Mouse (Mus musculus) megakaryocyte progenitor cell, adult 5-6 weeks (primary cell): ENCODE data around the gene Sumo1. TPM values are rescaled to one million over a fixed set of nuclear protein-coding genes. Genes with fewer than 3 reads are reported as not detected.
A peak's percentile ranks its signal among the peaks of the same experiment; 100 is the strongest.
"Not testable (repeated sequence)": the region's sequence is repeated elsewhere in the genome, so short reads cannot be mapped to it uniquely, and the experiment has no call there.

Experiments used
- ATAC-seq: replicated peaks from 2 replicates; pipeline ENCODE4 v1.8.0; 2016; ENCODE audit warnings: mild to moderate bottlenecking, moderate TSS enrichment, inconsistent platforms; ENCODE audit not compliant: poor library complexity
- total RNA-seq, 2 experiments: library from RNA; stranded (forward) in 1 of 2; stranded (reverse) in 1 of 2; fragments of 157-497, 149-512 nt in 1 of 2; fragments of 200-1000 nt in 1 of 2; gene quantifications; 2 replicates each; pipeline versions ENCODE4 v1.2.3 to v1.2.4; 2015 to 2017

Gene Sumo1
- total RNA-seq, 2 experiments from 2014 or later, result 171 to 253 TPM

DNA sequence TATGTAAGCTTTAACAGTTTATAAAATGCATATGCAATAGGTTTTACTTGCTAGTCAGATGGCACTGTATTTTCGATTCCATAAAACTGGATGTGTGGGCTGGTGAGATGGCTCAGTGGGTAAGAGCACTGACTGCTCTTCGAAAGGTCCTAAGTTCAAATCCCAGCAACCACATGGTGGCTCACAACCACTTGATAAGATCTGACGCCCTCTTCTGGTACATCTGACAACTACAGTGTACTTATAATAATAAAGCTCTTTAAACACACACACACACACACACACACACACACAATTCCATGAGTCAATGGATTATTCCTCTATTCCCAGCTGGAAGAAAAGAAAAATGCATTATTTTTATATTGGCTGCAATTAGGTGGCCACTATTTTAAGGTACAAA, 32.3 kb downstream of the Sumo1 start:
- no peak for ATAC-seq

DNA sequence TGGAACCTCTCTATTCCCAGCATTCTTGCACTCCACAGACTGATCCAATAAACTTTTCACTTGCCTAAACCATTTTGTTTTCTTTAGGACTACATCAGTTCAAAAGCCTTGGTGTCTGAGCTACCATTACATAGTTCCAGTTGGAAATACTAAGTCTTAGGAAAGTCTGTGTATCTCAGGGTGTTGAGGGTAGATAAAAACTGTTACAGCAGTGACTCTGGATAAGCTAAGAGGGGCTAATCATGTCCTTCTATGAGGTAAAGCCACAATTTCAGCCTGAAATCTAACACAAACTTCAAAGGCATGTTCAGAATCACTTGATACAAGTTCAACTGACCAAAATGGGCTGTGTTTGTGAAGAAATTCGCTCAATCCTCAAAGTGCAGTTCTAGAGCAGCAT, 34.3 kb downstream of the Sumo1 start:
- peak; percentile 68 for ATAC-seq

DNA sequence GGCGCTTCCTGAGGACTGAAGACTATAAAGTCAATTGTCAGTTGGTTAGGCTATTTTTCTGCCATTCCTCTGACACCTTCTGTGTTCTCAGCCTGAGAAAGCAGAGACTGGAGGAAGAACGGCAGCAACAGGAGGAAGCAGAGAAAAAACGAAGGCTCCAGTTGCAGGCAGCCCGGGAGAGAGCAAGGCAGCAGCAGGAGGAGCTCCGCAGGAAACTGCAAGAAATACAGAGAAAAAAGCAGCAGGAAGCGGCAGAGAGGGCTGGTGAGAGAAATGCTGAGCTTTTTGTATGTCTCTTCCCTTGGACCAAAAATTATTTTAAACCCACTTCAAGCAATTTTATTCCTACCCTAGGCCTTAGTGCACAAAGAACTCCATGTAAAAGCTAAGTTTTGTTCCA, 37.6 kb downstream of the Sumo1 start:
- ATAC-seq, result no peak

DNA sequence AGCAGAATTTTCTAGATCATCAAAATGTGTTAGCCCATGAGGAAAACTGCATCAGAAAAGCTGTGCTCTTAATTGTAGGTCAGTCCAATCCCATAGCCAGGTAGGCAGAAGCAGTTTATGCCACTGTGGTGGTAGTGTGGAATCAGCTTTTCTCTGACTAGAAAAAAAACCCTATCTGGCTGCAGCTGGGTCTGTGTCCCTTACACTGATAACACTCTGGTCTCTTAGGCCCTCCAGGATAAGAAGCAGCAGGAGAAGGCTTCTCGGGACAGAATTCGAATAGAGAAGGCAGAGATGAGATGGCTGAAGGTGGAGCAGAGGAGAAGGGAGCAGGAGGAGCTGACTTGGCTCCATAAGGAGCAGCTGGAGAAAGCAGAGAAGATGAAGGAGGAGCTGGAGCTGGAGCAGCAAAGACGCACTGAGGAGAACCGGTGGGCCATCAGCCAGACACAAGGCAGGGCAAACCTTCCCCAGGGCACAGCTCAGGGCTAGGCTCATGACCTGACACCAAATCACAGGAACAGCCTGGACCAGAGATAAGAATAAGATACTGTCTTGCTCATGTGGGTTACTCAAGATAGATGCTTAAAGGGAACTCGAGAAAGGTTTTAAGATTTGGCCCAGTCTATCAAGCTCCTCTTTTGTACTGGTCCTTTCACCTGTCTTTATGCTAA, 38.5 kb downstream of the Sumo1 start:
- peak; percentile 53 for ATAC-seq

DNA sequence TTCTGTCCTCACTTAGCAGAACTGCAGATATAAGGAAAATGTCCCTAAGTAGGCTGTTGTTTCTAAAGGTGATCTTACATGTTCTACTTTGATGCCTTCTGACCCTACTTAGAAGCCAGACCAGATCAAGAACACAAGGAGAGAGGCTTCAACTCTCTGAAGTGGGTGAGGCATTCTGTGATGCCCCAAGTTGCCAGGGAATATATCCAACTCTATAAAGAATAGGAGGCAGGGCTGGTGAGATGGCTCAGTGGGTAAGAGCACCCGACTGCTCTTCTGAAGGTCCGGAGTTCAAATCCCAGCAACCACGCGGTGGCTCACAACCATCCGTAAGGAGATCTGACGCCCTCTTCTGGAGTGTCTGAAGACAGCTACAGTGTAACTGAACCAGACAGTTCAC, 40.3 kb downstream of the Sumo1 start:
- ATAC-seq, result not testable (repeated sequence)

DNA sequence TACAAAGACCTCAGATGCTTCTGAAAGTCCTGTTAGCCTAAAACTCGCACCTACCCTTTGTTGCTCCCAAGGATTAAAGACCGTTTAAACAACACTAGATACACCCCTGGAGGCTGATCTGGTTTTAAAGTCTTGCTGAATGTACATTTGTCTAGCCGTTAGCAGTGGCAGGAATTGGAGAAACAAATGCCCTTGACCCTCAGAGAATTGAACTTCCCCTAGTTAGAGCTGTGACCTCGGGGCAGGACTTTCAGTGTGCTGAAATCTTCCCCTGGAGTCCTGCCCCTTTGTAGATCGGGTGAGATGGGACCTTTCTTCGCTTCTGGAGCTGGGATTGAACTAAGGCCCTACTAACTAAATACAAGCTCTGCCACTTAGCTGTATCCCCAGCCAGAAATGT, 41.4 kb downstream of the Sumo1 start:
- no peak for ATAC-seq

DNA sequence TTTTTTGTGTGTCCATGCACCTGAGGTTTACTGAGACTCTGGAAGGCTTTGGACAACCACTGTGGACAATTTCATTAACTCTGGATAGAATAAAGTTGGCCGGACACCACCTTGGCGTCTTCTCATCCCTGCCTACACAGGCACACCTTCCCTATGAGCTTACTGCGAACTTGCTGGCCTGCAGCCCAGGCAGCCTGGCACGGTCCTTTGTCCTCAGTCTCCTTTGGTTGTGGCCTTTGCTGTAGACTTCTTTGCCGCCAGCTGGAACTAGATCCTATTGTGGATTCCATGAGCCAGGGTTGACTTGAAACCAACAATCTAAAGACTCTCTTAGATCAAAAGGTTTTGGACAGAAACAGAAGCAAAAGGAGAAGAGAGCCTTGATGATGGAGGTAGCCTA, 45.2 kb downstream of the Sumo1 start:
- no peak for ATAC-seq

DNA sequence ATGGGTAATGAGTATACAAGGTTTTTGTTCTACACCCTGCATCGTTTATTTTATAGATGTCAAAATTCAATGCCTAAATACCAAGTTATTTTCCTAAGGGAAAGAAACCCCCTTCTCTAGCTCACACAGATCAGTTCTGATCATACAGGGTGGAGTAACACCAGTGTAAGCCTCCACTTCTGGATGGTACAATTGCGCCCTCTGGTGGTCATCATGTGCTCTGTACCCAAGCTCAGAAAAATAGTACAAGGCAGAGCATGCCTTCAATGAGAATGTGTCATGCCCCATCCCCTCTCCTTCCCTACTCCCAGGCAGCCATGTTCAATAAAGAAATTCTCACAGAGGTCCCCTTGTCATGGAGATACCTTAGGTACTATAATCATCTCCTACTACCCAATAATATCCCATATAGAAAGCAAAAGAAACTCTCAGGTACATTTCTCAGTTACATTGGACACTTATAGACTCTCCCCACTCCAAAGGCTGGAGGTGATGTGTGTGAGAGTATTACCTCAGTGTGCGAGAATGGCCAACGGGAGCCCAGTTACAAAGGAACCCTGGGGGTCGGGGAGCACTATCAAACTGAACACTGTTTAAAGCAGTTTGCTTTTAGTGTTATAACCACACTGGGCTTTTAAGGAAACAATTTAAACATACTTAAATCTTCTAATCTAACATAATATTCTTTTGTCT, 47.2 kb downstream of the Sumo1 start:
- peak; percentile 95 for ATAC-seq

DNA sequence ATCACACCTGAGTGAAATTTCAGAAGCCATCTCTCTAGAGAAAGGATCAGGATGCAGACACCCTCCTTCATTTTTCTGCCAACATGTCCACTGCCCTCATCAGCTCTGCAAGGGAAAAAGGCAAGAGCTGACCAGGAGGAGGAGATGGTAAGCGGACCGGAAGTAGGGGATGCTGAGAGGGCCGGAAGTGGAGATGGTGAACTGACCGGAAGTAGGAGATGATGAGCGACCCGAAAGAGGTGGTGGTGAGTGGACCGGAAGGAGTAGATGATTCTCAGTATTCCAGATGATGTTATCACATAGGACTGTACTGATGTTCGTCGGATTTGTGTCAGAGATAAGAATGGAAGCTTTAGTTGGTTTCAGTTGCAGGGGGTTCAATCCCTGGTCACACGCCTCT, 51.4 kb downstream of the Sumo1 start:
- ATAC-seq, result no peak

DNA sequence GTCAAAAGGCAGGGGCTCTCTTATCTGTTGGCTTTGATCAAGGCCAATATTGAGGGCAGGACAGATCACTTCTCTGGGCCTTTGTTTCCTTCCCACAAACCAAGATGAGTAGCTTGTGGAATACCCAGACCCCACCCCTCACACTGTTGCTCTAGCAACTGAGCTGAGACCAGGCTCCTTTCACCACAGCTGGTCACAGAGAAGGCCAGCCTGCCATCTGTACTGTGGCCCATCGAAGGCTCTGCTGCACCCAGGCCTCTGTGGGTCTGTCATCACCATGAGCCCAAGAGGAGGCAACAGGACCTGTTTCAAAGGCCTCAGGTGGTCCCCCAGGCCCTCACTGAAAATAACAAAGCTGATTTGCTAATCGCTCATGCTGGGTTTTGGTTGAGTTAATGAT, 55.6 kb downstream of the Sumo1 start:
- ATAC-seq, result no peak

DNA sequence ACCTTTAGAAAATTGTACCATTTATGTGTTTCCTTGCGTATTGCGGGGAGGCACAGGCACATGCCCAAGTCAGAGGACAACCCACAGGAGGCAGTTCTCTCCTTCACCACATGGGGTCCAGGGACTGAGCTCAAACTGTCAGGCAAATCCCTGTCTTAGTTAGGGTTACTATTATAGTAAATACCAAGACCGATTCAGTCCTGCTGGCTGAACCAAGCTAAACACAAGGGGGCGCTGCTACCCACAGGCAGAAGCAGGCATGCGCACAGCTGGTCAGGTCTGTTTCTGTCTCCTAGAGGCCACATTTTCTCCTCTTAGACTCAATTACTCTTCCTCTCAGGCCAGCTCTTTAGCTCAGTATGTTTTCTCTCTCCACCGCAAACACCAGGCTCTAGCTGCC, 56.8 kb downstream of the Sumo1 start:
- ATAC-seq, result peak; percentile 93

DNA sequence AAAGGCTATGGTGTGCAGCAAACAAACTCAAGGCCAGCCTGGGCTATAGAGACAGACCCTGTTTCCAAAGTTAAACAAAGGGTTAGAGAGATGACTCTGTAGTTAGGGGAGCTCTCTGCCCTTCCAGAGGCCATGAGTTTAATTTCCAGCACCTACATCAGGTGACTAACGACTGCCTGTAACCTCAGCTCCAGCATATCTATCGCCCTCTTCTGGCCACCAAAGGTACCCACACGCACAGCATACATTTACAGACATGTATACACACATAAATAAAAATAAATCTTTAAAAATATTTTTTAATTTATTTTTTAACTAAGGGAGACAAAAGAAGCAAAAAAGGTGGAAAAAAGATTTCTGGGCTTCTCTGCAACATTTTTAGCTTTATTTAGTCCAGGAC, 59.7 kb downstream of the Sumo1 start:
- ATAC-seq, result no peak

DNA sequence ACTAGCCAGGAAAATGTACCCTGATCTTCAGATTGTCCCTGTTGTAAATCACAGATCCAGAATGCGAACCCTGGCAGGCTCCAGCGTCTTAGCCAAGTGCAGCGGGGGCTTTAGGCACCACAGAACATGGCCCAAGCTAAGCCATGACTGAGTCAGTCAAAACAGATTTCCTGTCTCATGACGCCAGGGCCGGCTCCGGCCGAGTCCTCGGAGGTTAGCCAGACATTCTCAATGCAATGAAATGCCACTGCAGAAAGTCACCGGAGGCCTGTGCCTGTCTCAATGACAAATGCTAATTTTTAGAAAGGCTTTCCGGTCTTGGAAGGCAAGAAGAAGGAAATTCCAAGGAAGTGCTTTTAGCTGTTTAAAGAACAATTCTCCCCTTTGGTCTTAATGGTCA, 60.7 kb downstream of the Sumo1 start:
- no peak for ATAC-seq

DNA sequence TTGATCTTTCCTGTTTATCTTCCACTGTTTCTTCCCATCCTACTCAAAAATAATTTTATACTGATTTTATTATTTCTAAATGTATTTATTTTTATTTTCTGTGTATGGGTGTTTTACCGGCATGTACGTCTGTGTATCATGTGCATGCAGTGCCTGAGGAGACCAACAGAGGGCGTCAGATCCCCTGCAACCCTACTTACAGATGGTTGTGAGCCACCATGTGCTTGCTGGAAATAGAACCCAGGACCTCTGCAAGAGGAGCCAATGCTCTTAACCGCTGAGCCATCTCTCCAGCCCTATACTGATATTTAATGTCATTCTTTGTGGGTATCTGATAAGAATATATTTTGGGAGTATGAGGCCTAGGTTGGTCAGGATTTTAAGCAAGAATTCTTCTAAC, 61.2 kb downstream of the Sumo1 start:
- 0 out of 2 replicates have a peak, but pooled peaks have one; percentile 42 for ATAC-seq

DNA sequence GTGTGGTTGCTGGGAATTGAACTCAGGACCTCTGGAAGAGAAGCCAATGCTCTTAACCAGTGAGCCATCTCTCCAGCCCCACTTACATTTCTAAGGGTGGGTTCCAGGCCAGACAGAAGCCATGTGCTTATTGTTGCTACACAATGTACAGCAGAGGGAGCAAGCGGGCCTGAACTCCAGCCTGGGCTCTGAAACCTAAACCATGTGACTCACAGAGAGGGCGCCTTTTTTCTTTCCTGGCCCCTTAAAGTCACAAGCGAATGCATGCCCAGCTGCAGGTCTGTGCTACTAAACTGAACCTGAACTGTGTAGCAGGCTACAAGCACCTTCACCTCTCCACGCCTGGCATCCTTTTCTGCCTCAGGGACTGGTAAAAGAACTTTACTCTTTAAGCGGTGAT, 61.7 kb downstream of the Sumo1 start:
- peak; percentile 56 for ATAC-seq

DNA sequence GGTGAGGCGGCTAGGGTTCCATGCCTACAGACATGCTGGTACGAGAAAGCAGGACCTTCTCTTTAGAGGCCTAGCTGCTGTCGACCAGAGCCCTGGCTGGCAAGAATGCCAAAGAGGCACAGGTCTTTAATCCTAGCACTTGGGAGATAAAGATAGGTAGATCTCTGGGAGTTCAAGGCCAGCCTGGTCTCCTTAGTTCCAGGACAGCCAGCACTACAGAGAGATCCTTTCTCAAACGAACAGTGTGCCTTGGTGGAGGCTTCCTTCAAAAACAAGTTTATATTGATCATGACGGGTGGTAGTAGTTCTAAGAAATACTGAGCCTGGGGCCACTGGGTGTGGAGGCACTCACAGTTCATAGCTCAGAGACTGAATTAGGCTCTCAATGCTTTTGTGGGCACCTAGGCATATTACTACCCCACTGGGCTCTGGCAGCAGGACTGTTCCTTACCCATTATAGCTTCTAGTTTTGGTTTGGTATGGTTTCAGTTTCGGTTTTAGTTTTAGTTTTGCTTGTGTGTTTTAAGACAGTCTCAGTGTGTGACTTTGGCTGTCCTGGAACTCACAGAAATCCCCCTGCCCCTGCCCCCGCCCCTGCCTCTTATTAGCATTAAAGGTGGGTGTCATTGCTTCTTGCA, 62.4 kb downstream of the Sumo1 start:
- peak; percentile 29; the same call in 1 of the 2 replicates for ATAC-seq

DNA sequence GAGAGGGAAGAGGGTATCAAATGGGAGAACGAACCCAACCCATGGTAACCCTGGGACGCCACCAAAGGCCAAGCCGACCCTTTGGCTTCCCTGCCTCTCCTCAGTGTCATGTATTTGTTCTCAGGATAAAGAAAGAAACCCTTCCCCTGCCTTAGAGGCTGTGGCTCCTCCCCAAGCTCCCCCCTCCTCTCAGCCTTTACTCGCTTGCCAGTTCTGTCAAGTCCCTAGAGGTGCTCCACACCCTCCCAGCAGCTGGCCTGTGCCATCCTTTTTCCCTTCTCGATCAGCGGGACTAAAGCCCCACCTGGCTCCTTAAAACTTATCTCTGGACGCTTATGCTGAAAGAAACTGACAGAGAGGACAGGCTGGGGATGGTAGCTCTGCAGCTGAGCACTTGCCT, 63.6 kb downstream of the Sumo1 start:
- no peak for ATAC-seq

DNA sequence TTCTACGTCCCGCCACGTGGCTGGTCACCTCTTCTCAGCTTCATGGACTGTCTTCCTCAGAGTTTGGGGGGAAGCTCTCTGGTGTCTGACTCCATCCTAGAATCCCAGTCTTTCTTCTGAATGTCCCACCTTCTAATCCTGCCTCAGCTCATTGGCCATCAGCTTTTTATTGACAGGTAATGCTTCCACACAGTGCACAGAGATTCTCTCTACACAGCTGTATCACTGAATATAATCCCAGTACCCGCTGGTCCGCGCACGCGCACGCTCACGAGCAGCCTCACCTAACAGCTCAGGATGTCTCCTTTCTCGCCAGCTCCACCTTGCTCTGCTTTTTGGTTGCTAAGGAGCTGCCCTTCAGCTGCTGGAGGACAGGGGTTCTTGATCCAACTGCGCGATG, 64.2 kb downstream of the Sumo1 start:
- ATAC-seq, result no peak

DNA sequence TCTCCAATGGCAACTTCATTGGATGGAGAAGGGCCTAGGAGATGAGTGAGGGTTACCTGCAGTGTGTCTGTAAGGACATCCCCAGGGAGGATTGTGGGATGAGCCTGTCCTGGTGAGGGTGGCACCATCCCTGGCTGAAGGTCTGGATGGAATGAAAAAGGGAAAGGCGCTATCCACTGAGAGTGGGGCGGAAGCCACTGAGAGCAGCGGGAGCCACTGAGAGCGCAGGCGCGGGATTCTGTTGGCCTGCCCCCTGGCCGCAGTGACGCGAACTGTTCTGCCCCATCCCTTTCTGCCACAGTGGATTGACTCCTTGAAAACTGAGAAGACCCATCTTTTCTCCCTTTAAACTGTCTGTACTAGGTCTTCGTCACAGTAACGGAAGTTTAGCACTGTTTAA, 66.7 kb downstream of the Sumo1 start:
- ATAC-seq, result peak; percentile 31; the same call in 1 of the 2 replicates

DNA sequence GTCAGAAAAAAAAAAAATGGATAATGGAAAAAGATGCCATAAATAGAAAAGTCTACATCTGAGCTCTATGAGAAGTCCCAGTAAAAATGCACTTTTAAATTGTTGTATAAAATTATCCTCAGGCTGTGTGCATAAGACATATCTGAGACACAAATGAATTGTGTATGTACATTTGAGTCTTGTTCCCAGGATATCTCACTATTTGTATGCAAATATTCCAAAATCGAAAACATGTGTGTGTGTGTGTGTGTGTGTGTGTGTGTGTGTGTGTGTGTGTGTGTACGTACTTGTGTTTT, 67.3 kb downstream of the Sumo1 start:
- ATAC-seq, result no peak

DNA sequence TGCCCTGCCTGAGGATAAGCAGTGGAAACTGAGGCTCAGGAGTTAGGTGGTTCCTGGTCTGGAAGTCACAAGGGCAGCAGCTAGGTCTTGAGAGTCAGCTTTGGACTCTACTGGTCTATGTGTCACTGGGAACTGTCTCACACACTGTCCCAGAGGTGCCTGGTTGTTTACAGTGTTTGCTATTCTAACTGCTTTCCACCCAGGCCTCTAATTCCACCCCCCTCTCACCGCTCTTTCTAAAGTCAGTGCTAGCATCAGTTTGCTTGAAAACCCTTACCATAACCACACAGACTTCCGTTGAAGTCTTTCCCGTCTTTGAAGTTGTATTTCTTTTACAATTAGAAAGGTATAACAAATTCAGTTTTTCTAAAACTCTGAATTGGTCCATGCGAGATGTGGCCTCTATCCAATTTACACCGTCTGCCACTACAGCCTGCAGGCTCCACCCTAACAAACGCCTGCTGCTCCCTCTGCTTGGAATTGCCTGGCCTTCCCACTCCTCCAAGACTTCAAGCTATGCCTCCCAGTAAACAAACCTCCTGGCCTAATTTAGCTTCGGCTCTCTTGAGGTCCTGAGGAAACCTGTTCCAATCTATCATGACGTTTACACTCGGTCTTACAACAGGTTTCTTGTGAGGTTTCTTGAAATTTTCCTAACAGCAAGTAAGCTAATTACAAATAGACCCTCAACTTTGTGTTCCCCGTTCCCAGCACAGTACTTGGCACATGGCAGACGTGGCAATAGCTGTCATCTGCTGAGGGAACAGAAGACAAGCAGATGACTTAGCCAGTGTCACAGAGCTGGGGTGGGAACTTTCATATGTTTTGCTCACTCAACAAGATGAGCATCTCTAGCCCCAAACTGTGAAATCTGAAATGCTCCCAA, 67.9 kb downstream of the Sumo1 start:
- ATAC-seq, result no peak

DNA sequence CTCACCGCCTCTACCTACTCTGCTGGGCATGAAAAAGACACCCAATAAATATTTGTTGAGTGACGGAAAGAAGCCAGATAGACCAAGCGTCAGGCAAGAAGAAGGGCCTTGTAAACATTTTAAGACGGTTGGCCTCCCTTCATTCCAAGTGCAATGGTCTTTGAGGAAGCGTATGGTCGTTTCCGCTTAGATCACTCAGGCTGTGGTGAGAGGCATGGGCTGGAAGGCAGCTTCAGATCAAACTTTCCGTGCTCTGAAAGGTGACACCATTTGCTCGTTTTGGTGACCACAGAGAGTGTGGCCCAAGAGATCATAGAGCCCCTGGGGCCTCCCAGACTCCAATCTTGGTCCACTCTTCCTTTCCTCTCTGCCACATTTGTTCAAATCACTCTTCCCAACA, 75.0 kb downstream of the Sumo1 start:
- no peak for ATAC-seq
